Mouse (Mus musculus) neural tube, embryonic 12.5 days (tissue): ENCODE data around the gene Gnrhr. TPM values are rescaled to one million over a fixed set of nuclear protein-coding genes. Genes with fewer than 3 reads are reported as not detected.

Source experiments
- ATAC-seq: fragments of 200-750 bp; cut with Nextera tagmentation; 2 replicates; pipeline ENCODE4 v1.8.0; 2017; ENCODE audit warnings: low read depth, mild to moderate bottlenecking, moderate TSS enrichment, moderate library complexity; ENCODE audit not compliant: low FRiP score
- H3K27ac ChIP-seq: fragments of 300-500 bp; sonication (generic); 2 replicates; pipeline ENCODE4 v1.5.1; 2016
- H3K27me3 ChIP-seq: fragments of 300-500 bp; sonication (generic); replicated peaks from 2 replicates; pipeline ENCODE4 v1.6.1; 2016; ENCODE audit warnings: mild to moderate bottlenecking
- H3K36me3 ChIP-seq: fragments of 300-500 bp; sonication (generic); 2 replicates; pipeline ENCODE4 v1.6.1; 2016; ENCODE audit warnings: mild to moderate bottlenecking
- H3K4me1 ChIP-seq: fragments of 300-500 bp; sonication (generic); 2 replicates; pipeline ENCODE4 v1.6.1; 2016
- H3K4me2 ChIP-seq: fragments of 300-500 bp; sonication (generic); replicated peaks from 2 replicates; pipeline ENCODE4 v1.6.1; 2016; ENCODE audit warnings: mild to moderate bottlenecking
- H3K4me3 ChIP-seq: fragments of 300-500 bp; sonication (generic); 2 replicates; pipeline ENCODE4 v1.5.1; 2016
- H3K9ac ChIP-seq: fragments of 300-500 bp; sonication (generic); 2 replicates; pipeline ENCODE4 v1.6.1; 2016; ENCODE audit warnings: mild to moderate bottlenecking
- H3K9me3 ChIP-seq: fragments of 300-500 bp; sonication (generic); 2 replicates; pipeline ENCODE4 v1.6.1; 2016; ENCODE audit warnings: mild to moderate bottlenecking
- WGBS: fragments of 180-500 bp; shearing (Covaris S2); methylation state at CpG from one replicate; pipeline ENCODE4 v1.1.7; 2016; 5-methylcytosine and 5-hydroxymethylcytosine counted together
- polyA plus RNA-seq: library from polyadenylated mRNA; unstranded; fragments of >200 nt; fragmentation: Nextera tagmentation; extraction: Ambion mirVana; gene quantifications from 2 replicates; pipeline ENCODE4 v1.2.1, GENCODE M21; 2016

The Gnrhr gene
- polyA plus RNA-seq = not detected in 2 replicates

GRCm38 (mm10) chr5:86197801-86198200 is at the start of gene Gnrhr:
Gene Gnrhr (minus strand): TSS chr5:86197901.
- no peak within 1 kb of the TSS for H3K4me2 ChIP-seq
- H3K9ac ChIP-seq = no peak within 1 kb of the TSS
- 92% methylated on average over 10 of the region's 10 CpGs for WGBS
- no peak within 1 kb of the TSS for H3K27ac ChIP-seq
- no peaks in the 10 kb centered on the region for H3K36me3 ChIP-seq
- H3K4me3 ChIP-seq = no peak within 1 kb of the TSS
- H3K9me3 ChIP-seq = no peaks in the 10 kb centered on the region
- no peaks in the 10 kb centered on the region for H3K27me3 ChIP-seq
- no peaks in the 10 kb centered on the region for H3K4me1 ChIP-seq
- no peak for ATAC-seq

GRCm38 (mm10) chr5:86246559-86246958 is 48.9 kb upstream of the Gnrhr start:
- no peak for ATAC-seq

GRCm38 (mm10) chr5:86244880-86245279 is 47.2 kb upstream of the Gnrhr start:
- H3K36me3 ChIP-seq = no peaks in the 10 kb centered on the region
- H3K4me2 ChIP-seq = no peak overlapping the region
- no peaks in the 10 kb centered on the region for H3K4me1 ChIP-seq
- H3K9me3 ChIP-seq = no peaks in the 10 kb centered on the region
- 71% methylated on average over 1 of the region's 1 CpGs for WGBS
- no peak overlapping the region for H3K27ac ChIP-seq
- H3K4me3 ChIP-seq = no peak overlapping the region
- H3K27me3 ChIP-seq = no peaks in the 10 kb centered on the region
- no peak overlapping the region for H3K9ac ChIP-seq
- ATAC-seq = no peak

More at GRCm38 (mm10) chr5:86246559-86246958, 48.9 kb upstream of the Gnrhr start:
- no peak overlapping the region for H3K4me2 ChIP-seq
- no peaks in the 10 kb centered on the region for H3K9me3 ChIP-seq
- no peaks in the 10 kb centered on the region for H3K27me3 ChIP-seq
- no peak overlapping the region for H3K9ac ChIP-seq
- no peaks in the 10 kb centered on the region for H3K4me1 ChIP-seq
- WGBS = 91% methylated on average over 11 of the region's 11 CpGs
- H3K36me3 ChIP-seq = no peaks in the 10 kb centered on the region
- no peak overlapping the region for H3K27ac ChIP-seq
- no peak overlapping the region for H3K4me3 ChIP-seq

GRCm38 (mm10) chr5:86244275-86244674 is 46.6 kb upstream of the Gnrhr start:
- H3K4me1 ChIP-seq = no peaks in the 10 kb centered on the region
- no peak overlapping the region for H3K4me3 ChIP-seq
- H3K4me2 ChIP-seq = no peak overlapping the region
- H3K9me3 ChIP-seq = no peaks in the 10 kb centered on the region
- no peak overlapping the region for H3K27ac ChIP-seq
- H3K36me3 ChIP-seq = no peaks in the 10 kb centered on the region
- no peaks in the 10 kb centered on the region for H3K27me3 ChIP-seq
- WGBS = 89% methylated on average over 3 of the region's 3 CpGs
- no peak for ATAC-seq
- no peak overlapping the region for H3K9ac ChIP-seq

GRCm38 (mm10) chr5:86227156-86227853 is 29.6 kb upstream of the Gnrhr start:
- no peak overlapping the region for H3K4me3 ChIP-seq
- no peak for ATAC-seq
- no peak overlapping the region for H3K9ac ChIP-seq
- H3K4me2 ChIP-seq = no peak overlapping the region
- no peak overlapping the region for H3K27ac ChIP-seq
- no peaks in the 10 kb centered on the region for H3K9me3 ChIP-seq
- 63% methylated on average over 5 of the region's 5 CpGs for WGBS
- no peaks in the 10 kb centered on the region for H3K27me3 ChIP-seq
- H3K4me1 ChIP-seq = no peaks in the 10 kb centered on the region
- no peaks in the 10 kb centered on the region for H3K36me3 ChIP-seq

GRCm38 (mm10) chr5:86191356-86191755 is 6.3 kb downstream of the Gnrhr start:
- Histone ChIP-seq H3K4me2 (no peak overlapping the region), H3K9me3 (no peaks in the 10 kb centered on the region), H3K4me1 (no peaks in the 10 kb centered on the region), H3K27ac (no peak overlapping the region), H3K27me3 (no peaks in the 10 kb centered on the region), H3K4me3 (no peak overlapping the region), H3K9ac (no peak overlapping the region), H3K36me3 (no peaks in the 10 kb centered on the region)
- ATAC-seq = 0 out of 2 replicates have a peak, but pooled peaks have one; percentile 61
- WGBS = 22% methylated on average over 4 of the region's 4 CpGs

- no peaks in the 10 kb centered on the region for H3K36me3 ChIP-seq
- ATAC-seq = no peak
These were observed 6.9 kb downstream of the Gnrhr start for GRCm38 (mm10) chr5:86190770-86191169.

GRCm38 (mm10) chr5:86190290-86190689 is 7.4 kb downstream of the Gnrhr start:
- H3K9me3 ChIP-seq = no peaks in the 10 kb centered on the region
- no peaks in the 10 kb centered on the region for H3K4me1 ChIP-seq
- H3K4me2 ChIP-seq = no peak overlapping the region
- 40% methylated on average over 15 of the region's 15 CpGs for WGBS
- H3K36me3 ChIP-seq = no peaks in the 10 kb centered on the region
- H3K27me3 ChIP-seq = no peaks in the 10 kb centered on the region
- no peak overlapping the region for H3K27ac ChIP-seq
- ATAC-seq = no peak
- H3K4me3 ChIP-seq = no peak overlapping the region
- H3K9ac ChIP-seq = no peak overlapping the region

More at GRCm38 (mm10) chr5:86190770-86191169, 6.9 kb downstream of the Gnrhr start:
- Histone ChIP-seq H3K27ac (no peak overlapping the region), H3K9ac (no peak overlapping the region), H3K9me3 (no peaks in the 10 kb centered on the region), H3K27me3 (no peaks in the 10 kb centered on the region), H3K4me3 (no peak overlapping the region), H3K4me2 (no peak overlapping the region), H3K4me1 (no peaks in the 10 kb centered on the region)
- 25% methylated on average over 5 of the region's 5 CpGs for WGBS

- Histone ChIP-seq H3K4me3 (no peak overlapping the region), H3K9me3 (no peaks in the 10 kb centered on the region), H3K36me3 (no peaks in the 10 kb centered on the region), H3K9ac (no peak overlapping the region), H3K4me1 (no peaks in the 10 kb centered on the region), H3K27me3 (no peaks in the 10 kb centered on the region), H3K27ac (no peak overlapping the region), H3K4me2 (no peak overlapping the region)
- no peak for ATAC-seq
- WGBS = 83% methylated on average over 6 of the region's 6 CpGs
These were observed 10.3 kb downstream of the Gnrhr start for GRCm38 (mm10) chr5:86187441-86187840.

GRCm38 (mm10) chr5:86173778-86174177 is 23.9 kb downstream of the Gnrhr start:
- no peak overlapping the region for H3K4me2 ChIP-seq
- no peaks in the 10 kb centered on the region for H3K27me3 ChIP-seq
- H3K9ac ChIP-seq = no peak overlapping the region
- WGBS = 48% methylated on average over 2 of the region's 2 CpGs
- no peaks in the 10 kb centered on the region for H3K9me3 ChIP-seq
- no peak overlapping the region for H3K27ac ChIP-seq
- ATAC-seq = no peak
- peaks cover 7% of the 10 kb centered on the region; the same call in 1 of the 2 replicates for H3K4me1 ChIP-seq
- no peak overlapping the region for H3K4me3 ChIP-seq
- H3K36me3 ChIP-seq = no peaks in the 10 kb centered on the region

GRCm38 (mm10) chr5:86172449-86173161 is 25.1 kb downstream of the Gnrhr start, which contains the start of gene Uba6:
Gene Uba6 (minus strand): TSS chr5:86172803.
- Histone ChIP-seq H3K4me1 (peaks cover 7% of the 10 kb centered on the region; the same call in 1 of the 2 replicates), H3K4me3 (peak within 1 kb of the TSS; percentile 81), H3K36me3 (peaks cover 4% of the 10 kb centered on the region; the same call in 1 of the 2 replicates), H3K27me3 (no peaks in the 10 kb centered on the region), H3K9me3 (no peaks in the 10 kb centered on the region), H3K27ac (peak within 1 kb of the TSS; percentile 93), H3K4me2 (peak within 1 kb of the TSS; percentile 83), H3K9ac (peak within 1 kb of the TSS; percentile 77)
- under 1% methylated on average over 67 of the region's 67 CpGs for WGBS
- ATAC-seq = peak; percentile 99

- Histone ChIP-seq H3K4me3 (peak overlapping the region; percentile 81), H3K4me1 (peaks cover 7% of the 10 kb centered on the region; the same call in 1 of the 2 replicates), H3K9ac (peak overlapping the region; percentile 77), H3K4me2 (peak overlapping the region; percentile 83), H3K27ac (peak overlapping the region; percentile 93), H3K36me3 (peaks cover 4% of the 10 kb centered on the region; the same call in 1 of the 2 replicates), H3K9me3 (no peaks in the 10 kb centered on the region), H3K27me3 (no peaks in the 10 kb centered on the region)
- under 1% methylated on average over 15 of the region's 15 CpGs for WGBS
- no peak for ATAC-seq
These were observed 25.6 kb downstream of the Gnrhr start for GRCm38 (mm10) chr5:86172088-86172448.
